Mouse (Mus musculus): ENCODE results near the gene Keap1. TPM values are rescaled to one million over a fixed set of nuclear protein-coding genes. Genes with fewer than 3 reads are reported as not detected.
A peak's percentile ranks its signal among the peaks of the same experiment; 100 is the strongest.
"Not testable (repeated sequence)": the region's sequence is repeated elsewhere in the genome, so short reads cannot be mapped to it uniquely, and the experiment has no call there.

Gene Keap1
- total RNA-seq, 1 experiment, result 27.4 TPM

GRCm38 (mm10) chr9:21272391-21272790 lies 33.2 kb upstream of the Keap1 start:
- H3K27ac ChIP-seq (ENCODE audit: insufficient read depth, low read depth, low read length, poor library complexity, severe bottlenecking), result no peak overlapping the region

GRCm38 (mm10) chr9:21269590-21269989 lies 30.4 kb upstream of the Keap1 start:
- DNase-seq (ENCODE audit: low read depth, low spot score); in situ Hi-C loops (cut with MboI; ENCODE audit: low sequenced_read_pairs in 2 of 2, unreplicated experiment in 2 of 2); H3K4me1 ChIP-seq (ENCODE audit: control insufficient read depth in 2 of 2, insufficient read depth in 2 of 2, low read length in 2 of 2, poor library complexity in 1 of 2); H3K27ac ChIP-seq (ENCODE audit: insufficient read depth, low read depth, low read length, poor library complexity, severe bottlenecking); H3K9me3 ChIP-seq (ENCODE audit: control insufficient read depth, insufficient read depth, low read depth, low read length); H3K9ac ChIP-seq (ENCODE audit: insufficient read depth, low read depth, low read length, poor library complexity, severe bottlenecking); H3K4me3 ChIP-seq (ENCODE audit: insufficient read depth in 1 of 2, low read depth in 1 of 2, low read length in 2 of 2, poor library complexity in 1 of 2, severe bottlenecking in 1 of 2): not testable (repeated sequence)
- 0 out of 2 replicates have a peak, but pooled peaks have one; percentile 37 for TF ChIP-seq ZNF384 (IDR thresholded peaks at IDR 0.05; ENCODE audit: low read depth, low read length)
- peaks cover 59% of the 10 kb centered on the region for H3K36me3 ChIP-seq (ENCODE audit: control insufficient read depth, insufficient read depth, low read length, poor library complexity, severe bottlenecking)

More at GRCm38 (mm10) chr9:21272391-21272790, 33.2 kb upstream of the Keap1 start:
- H3K9ac ChIP-seq (ENCODE audit: insufficient read depth, low read depth, low read length, poor library complexity, severe bottlenecking), result no peak overlapping the region
- H3K4me1 ChIP-seq (ENCODE audit: control insufficient read depth in 2 of 2, insufficient read depth in 2 of 2, low read length in 2 of 2, poor library complexity in 1 of 2), result 0 out of 4 replicates have a peak, but pooled peaks cover 0 to 2% of the 10 kb centered on the region in 2 experiments
- H3K4me3 ChIP-seq (ENCODE audit: insufficient read depth in 1 of 2, low read depth in 1 of 2, low read length in 2 of 2, poor library complexity in 1 of 2, severe bottlenecking in 1 of 2), result no peak overlapping the region
- no peak for DNase-seq (ENCODE audit: low read depth, low spot score)
- TF ChIP-seq HCFC1 (IDR thresholded peaks at IDR 0.05; ENCODE audit: borderline replicate concordance, insufficient read depth, low read length) (no peak), CHD2 (IDR thresholded peaks at IDR 0.05; ENCODE audit: low read depth, low read length) (no peak), MAFK (IDR thresholded peaks at IDR 0.05; ENCODE audit: insufficient read depth, low read depth, low read length) (no peak)
- peaks cover 81% of the 10 kb centered on the region for H3K36me3 ChIP-seq (ENCODE audit: control insufficient read depth, insufficient read depth, low read length, poor library complexity, severe bottlenecking)
- H3K9me3 ChIP-seq (ENCODE audit: control insufficient read depth, insufficient read depth, low read depth, low read length), result no peaks in the 10 kb centered on the region
- in situ Hi-C loops (cut with MboI; ENCODE audit: low sequenced_read_pairs in 2 of 2, unreplicated experiment in 2 of 2), result no loop called here

- H3K4me3 ChIP-seq (ENCODE audit: insufficient read depth in 1 of 2, low read depth in 1 of 2, low read length in 2 of 2, poor library complexity in 1 of 2, severe bottlenecking in 1 of 2), result no peak overlapping the region
- no peaks in the 10 kb centered on the region for H3K9me3 ChIP-seq (ENCODE audit: control insufficient read depth, insufficient read depth, low read depth, low read length)
- no peak for TF ChIP-seq HCFC1 (IDR thresholded peaks at IDR 0.05; ENCODE audit: borderline replicate concordance, insufficient read depth, low read length)
- TF ChIP-seq ZC3H11A (IDR thresholded peaks at IDR 0.05; ENCODE audit: borderline replicate concordance, low read depth, low read length), result no peak
- no peak for TF ChIP-seq ZNF384 (IDR thresholded peaks at IDR 0.05; ENCODE audit: low read depth, low read length)
- TF ChIP-seq CHD2 (IDR thresholded peaks at IDR 0.05; ENCODE audit: low read depth, low read length), result no peak
- TF ChIP-seq MAFK (IDR thresholded peaks at IDR 0.05; ENCODE audit: insufficient read depth, low read depth, low read length), result no peak
- in situ Hi-C loops (cut with MboI; ENCODE audit: low sequenced_read_pairs in 2 of 2, unreplicated experiment in 2 of 2), result no loop called here
- H3K36me3 ChIP-seq (ENCODE audit: control insufficient read depth, insufficient read depth, low read length, poor library complexity, severe bottlenecking), result peaks cover 47% of the 10 kb centered on the region
- no peak overlapping the region for H3K27ac ChIP-seq (ENCODE audit: insufficient read depth, low read depth, low read length, poor library complexity, severe bottlenecking)
- no peak for DNase-seq (ENCODE audit: low read depth, low spot score)
- no peak overlapping the region for H3K9ac ChIP-seq (ENCODE audit: insufficient read depth, low read depth, low read length, poor library complexity, severe bottlenecking)
- peaks cover 2 to 4% of the 10 kb centered on the region in 2 experiments; a peak in 2 of 4 replicates for H3K4me1 ChIP-seq (ENCODE audit: control insufficient read depth in 2 of 2, insufficient read depth in 2 of 2, low read length in 2 of 2, poor library complexity in 1 of 2)
These were observed 29.1 kb upstream of the Keap1 start for GRCm38 (mm10) chr9:21268305-21268704.

GRCm38 (mm10) chr9:21266889-21267288 lies 27.7 kb upstream of the Keap1 start:
- H3K36me3 ChIP-seq (ENCODE audit: control insufficient read depth, insufficient read depth, low read length, poor library complexity, severe bottlenecking), result peaks cover 32% of the 10 kb centered on the region
- no peak for DNase-seq (ENCODE audit: low read depth, low spot score)
- TF ChIP-seq ZC3H11A (IDR thresholded peaks at IDR 0.05; ENCODE audit: borderline replicate concordance, low read depth, low read length), result no peak

GRCm38 (mm10) chr9:21265611-21266010 lies 26.4 kb upstream of the Keap1 start:
- in situ Hi-C loops (cut with MboI; ENCODE audit: low sequenced_read_pairs in 2 of 2, unreplicated experiment in 2 of 2), result no loop called here
- Histone ChIP-seq H3K4me1 (ENCODE audit: control insufficient read depth in 2 of 2, insufficient read depth in 2 of 2, low read length in 2 of 2, poor library complexity in 1 of 2) (peaks cover 6 to 8% of the 10 kb centered on the region in 2 experiments; a peak in 3 of 4 replicates), H3K9ac (ENCODE audit: insufficient read depth, low read depth, low read length, poor library complexity, severe bottlenecking) (peak overlapping the region; percentile 88)

More at GRCm38 (mm10) chr9:21266889-21267288, 27.7 kb upstream of the Keap1 start:
- in situ Hi-C loops (cut with MboI; ENCODE audit: low sequenced_read_pairs in 2 of 2, unreplicated experiment in 2 of 2), result no loop called here
- Histone ChIP-seq H3K4me3 (ENCODE audit: insufficient read depth in 1 of 2, low read depth in 1 of 2, low read length in 2 of 2, poor library complexity in 1 of 2, severe bottlenecking in 1 of 2) (no peak overlapping the region), H3K27ac (ENCODE audit: insufficient read depth, low read depth, low read length, poor library complexity, severe bottlenecking) (no peak overlapping the region), H3K9me3 (ENCODE audit: control insufficient read depth, insufficient read depth, low read depth, low read length) (no peaks in the 10 kb centered on the region), H3K4me1 (ENCODE audit: control insufficient read depth in 2 of 2, insufficient read depth in 2 of 2, low read length in 2 of 2, poor library complexity in 1 of 2) (peaks cover 3 to 4% of the 10 kb centered on the region in 2 experiments; a peak in 3 of 4 replicates), H3K9ac (ENCODE audit: insufficient read depth, low read depth, low read length, poor library complexity, severe bottlenecking) (0 out of 2 replicates have a peak overlapping the region, but pooled peaks have one; percentile 10)

More at GRCm38 (mm10) chr9:21265611-21266010, 26.4 kb upstream of the Keap1 start:
- Histone ChIP-seq H3K4me3 (ENCODE audit: insufficient read depth in 1 of 2, low read depth in 1 of 2, low read length in 2 of 2, poor library complexity in 1 of 2, severe bottlenecking in 1 of 2) (peak overlapping the region; percentile 86 to 97), H3K36me3 (ENCODE audit: control insufficient read depth, insufficient read depth, low read length, poor library complexity, severe bottlenecking) (peaks cover 21% of the 10 kb centered on the region), H3K9me3 (ENCODE audit: control insufficient read depth, insufficient read depth, low read depth, low read length) (no peaks in the 10 kb centered on the region), H3K27ac (ENCODE audit: insufficient read depth, low read depth, low read length, poor library complexity, severe bottlenecking) (no peak overlapping the region)
- TF ChIP-seq ZNF384 (IDR thresholded peaks at IDR 0.05; ENCODE audit: low read depth, low read length), result no peak
- no peak for TF ChIP-seq HCFC1 (IDR thresholded peaks at IDR 0.05; ENCODE audit: borderline replicate concordance, insufficient read depth, low read length)
- TF ChIP-seq CHD2 (IDR thresholded peaks at IDR 0.05; ENCODE audit: low read depth, low read length), result no peak
- DNase-seq (ENCODE audit: low read depth, low spot score), result no peak

All from ES-E14 (cell line).